Mouse (Mus musculus): Measurements from ENCODE around the gene Wdr46. TPM values are rescaled to one million over a fixed set of nuclear protein-coding genes. Genes with fewer than 3 reads are reported as not detected.

The Wdr46 gene
- total RNA-seq, 4 experiments from 2014 or later = 30.0 to 43.8 (median 35.1) TPM

DNA sequence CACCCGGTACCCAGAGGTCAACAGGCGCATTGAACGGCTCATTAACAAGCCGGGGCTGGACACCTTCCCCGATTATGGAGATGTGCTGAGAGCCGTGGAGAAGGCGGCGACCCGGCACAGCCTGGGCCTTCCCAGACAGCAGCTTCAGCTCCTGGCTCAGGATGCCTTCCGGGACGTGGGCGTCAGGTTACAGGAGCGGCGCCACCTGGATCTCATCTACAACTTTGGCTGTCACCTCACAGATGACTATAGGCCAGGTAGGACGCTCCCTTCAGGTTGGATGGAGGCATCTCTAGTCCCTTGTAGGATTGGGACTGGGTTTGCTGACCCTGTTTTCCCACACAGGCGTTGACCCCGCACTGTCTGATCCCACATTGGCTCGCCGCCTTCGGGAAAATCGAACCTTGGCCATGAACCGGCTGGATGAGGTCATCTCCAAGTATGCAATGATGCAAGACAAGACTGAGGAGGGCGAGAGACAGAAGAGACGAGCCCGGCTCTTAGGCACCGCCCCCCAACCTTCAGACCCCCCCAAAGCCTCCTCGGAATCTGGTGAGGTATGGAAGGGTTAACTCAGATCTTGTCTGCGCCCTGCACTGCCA, 28.5 kb upstream of the Wdr46 start:
- no peak for DNase-seq

DNA sequence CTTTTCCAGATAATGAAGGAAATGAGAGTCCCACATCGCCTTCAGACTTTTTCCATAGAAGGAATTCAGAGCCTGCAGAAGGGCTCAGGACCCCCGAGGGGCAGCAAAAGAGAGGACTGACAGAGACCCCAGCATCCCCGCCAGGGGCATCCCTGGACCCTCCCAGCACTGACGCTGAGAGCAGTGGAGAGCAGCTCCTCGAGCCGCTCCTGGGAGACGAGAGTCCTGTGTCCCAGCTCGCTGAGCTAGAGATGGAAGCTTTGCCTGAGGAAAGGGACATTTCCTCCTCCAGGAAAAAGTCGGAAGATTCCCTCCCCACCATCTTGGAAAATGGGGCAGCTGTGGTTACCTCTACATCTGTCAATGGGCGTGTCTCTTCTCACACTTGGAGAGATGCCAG, 27.2 kb upstream of the Wdr46 start:
- no peak for DNase-seq

DNA sequence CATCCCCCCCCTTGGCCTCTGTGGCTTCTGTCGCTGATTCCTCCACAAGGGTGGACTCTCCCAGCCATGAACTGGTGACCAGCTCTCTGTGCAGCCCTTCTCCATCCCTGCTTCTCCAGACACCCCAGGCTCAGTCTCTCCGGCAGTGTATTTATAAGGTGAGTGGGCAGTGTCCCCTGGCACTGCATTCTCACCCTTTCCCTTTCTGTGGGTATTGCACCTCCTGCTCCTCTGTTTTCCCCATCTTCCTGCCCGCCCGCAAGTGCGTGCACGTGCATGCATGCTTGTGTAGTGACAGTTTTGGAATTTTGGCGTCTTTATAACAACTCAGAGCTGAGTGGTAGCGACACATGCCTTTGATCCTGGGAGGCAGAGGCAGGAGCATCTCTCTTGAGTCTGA, 26.6 kb upstream of the Wdr46 start:
- no peak for DNase-seq

DNA sequence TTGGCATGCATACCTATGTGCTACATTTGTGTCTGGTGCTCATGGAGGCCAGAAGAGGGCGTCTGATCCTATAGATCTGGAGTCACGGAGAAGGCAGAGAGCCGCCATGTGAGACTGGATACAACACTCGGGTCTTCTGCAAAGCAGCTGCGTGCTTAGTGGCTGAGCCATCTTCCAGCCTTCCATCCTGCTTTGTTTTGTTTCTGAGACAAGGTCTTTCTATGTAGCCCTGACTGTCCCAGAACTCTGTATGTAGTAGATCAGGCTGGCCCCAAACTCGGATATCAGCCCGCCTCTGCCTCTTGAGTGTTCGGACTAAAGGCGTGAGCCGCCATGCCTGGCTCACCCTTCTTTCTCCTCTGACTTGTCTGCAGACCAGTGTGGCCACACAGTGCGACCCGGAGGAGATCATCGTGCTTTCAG, 25.5 kb upstream of the Wdr46 start:
- DNase-seq = no peak

DNA sequence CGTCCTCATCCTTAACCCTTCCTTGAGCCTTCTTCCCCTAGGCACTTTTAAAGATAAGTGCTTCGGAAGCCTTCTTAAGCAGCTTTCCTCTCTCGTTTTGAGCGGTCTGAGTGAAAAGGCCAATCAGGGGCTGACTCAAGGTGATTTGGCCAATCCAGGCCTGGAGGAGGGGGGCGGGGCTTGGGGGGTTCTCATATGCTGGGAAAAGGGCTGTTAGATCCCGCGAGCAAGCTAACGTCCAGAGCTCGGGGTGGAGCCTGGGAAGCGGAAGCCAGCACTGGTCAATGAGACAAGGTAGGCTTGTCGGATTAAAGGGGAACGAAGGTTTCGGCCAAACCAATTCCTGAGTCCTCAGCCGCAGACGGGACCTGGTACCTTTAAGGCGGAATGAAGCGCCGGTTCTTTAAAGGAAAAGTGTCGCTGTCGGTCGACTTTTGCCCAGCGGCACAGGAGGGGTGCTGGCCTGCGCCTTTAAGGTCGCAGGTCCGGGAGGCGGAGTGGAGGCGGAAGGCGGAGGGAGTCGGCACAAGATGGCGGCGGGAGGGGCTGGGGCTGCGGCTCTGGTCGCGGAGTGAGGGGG, 24.7 kb upstream of the Wdr46 start, which contains the start of the genes Tapbp and Zbtb22:
Gene Tapbp (plus strand): TSS at position 229 of the 580 bp plus-strand sequence.
Gene Zbtb22 (plus strand): TSS at position 234 of the 580 bp plus-strand sequence.
- DNase-seq = peak; percentile 97

DNA sequence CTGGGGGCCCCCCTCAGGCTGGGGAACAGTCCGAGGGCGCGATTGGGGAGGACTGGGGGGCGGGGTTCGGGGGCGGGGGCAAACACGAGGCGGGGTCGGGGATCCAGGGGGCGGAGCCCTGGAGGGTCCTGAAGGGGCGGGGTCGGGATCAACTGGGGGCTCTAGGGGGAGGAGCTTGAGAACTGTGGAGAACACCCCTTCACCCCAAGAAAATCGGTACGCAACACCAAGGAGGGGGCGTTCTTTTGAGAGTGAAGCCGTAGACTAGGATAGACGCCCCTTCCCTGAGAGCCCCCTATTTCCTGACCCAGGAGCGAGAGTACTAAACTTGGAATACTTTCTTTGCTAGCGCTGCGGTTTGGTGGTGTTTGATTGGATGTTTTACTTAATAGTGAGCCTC, 24.2 kb upstream of the Wdr46 start:
- no peak for DNase-seq

DNA sequence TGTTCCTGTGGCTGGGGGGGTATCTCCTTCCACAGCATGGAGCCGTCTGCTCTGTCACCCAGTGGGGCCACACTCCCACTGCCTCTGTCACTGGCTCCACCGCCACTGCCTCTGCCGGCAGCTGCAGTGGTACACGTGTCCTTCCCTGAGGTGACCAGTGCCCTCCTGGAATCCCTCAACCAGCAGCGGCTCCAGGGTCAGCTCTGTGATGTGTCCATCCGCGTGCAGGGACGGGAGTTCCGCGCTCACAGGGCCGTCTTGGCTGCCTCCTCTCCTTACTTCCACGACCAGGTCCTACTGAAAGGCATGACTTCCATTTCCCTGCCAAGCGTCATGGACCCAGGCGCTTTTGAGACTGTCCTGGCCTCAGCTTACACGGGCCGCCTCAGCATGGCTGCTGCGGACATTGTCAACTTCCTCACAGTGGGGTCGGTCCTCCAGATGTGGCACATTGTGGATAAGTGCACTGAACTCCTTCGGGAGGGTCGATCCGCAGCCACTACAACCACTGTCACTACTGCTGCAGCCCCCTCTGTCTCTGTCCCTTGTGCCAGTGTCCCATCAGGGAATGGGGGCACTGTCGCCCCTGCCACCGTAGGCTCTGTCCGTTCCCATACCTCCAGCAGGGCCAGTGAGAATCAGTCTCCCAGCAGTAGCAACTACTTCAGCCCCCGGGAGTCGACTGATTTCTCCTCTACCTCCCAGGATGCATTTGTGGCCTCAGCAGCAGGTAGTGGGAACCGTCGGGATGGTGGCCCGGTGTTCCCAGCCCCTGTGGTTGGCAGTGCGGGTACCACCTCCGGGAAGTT, 23.4 kb upstream of the Wdr46 start:
- DNase-seq = peak; percentile 55

DNA sequence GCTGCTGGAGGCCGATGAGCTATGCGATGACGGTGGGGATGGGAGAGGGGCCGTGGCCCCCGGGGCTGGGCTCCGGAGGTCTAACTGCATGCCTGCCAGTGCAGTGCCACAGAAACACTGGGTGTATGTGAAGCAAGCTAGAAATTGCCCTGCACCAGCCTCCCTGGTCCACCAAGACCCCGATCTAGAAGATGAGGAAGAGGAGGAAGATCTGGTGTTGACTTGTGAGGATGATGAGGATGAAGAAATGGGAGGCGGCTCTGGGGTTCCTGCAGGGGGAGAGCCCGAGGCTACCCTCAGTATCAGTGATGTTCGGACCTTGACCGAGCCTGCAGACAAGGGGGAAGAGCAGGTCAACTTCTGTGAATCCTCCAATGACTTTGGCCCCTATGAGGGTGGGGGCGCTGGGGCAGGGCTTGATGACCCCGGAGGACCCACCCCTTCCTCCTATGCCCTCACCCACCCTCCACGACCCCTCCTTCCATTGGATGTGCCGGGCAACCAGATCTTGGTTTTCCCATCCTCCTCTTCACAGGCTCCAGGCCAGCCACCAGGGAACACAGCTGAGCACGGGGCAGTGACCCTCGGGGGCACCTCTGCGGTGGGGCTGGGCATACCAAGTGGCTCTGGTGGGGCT, 22.7 kb upstream of the Wdr46 start:
- DNase-seq = no peak

DNA sequence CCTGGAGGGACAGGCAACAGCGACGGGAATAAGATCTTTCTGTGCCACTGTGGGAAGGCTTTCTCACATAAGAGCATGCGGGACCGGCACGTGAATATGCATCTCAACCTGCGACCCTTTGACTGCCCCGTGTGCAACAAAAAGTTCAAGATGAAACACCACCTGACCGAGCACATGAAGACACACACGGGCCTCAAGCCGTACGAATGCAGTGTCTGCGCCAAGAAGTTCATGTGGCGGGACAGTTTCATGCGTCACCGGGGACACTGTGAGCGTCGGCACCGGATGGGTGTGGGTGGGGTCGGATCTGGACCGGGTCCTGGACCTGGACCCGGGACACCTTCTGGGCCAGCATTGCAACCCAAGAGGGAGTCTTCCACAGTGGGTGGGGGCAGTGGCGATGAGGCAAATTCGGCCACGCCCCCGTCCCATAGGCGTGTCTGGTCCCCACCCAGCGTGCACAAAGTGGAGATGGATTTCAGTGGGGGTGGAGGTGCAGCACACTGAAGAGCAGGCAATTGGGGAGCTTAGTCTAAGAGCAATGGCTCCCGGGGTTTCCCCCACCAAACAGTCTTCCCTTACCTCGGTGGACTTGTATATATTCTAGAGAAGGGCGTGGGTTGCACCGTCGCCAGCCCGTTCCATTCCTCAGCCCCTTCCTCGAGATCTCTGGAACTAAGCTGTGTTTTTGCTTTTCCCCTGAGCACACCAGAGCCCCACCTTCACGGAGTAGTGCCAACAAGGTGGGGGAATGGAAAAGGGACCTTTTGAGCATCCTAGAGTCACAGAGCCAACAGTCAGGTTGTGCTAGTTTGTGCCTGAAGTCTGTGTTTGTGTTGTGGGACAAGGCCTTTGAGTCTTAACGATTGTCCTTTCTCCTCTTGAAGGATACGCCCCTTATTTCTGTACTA, 21.9 kb upstream of the Wdr46 start:
- DNase-seq = no peak

DNA sequence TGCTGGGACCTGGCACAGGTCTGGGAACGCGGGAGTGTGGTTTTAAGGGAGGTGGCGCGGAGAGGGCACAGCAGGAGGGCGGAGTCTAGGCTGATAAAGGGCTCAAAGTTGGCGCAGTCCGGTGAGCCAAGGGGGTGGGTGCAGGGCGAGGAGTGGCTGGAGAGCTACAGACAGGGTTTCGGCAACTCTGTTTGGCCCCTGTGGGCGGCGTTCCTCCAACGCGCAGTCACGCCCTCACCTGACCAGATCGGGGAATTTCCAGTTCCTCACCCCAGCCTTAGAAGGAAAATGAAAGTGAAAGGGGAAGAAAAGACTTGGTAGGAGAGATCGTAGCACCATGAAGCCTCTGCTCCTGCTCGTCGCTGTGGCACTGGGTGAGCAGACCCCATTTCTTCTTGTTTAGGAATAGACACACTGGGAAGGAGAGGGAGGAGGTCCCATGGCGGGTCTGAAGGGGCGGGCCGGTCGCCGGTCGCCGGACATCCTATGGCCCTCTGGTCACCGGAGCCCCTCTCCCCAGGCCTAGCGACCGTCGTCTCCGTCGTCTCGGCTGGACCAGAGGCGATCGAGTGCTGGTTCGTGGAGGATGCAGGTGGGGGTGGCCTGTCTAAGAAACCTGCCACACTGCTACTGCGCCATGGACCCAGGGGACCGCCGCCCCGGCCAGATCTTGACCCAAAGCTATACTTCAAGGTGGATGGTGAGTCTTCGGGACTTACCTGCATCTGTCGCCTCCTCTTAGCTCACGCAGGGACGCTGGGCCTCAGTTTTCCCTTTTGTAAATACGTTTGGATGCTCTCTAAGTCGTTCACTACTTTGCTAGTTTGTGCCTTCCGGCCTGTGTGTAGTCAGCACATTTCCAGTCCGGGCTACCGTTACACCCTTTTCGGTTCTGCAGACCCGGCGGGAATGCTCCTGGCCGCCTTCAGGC, 20.8 kb upstream of the Wdr46 start:
- peak; percentile 90 for DNase-seq

DNA sequence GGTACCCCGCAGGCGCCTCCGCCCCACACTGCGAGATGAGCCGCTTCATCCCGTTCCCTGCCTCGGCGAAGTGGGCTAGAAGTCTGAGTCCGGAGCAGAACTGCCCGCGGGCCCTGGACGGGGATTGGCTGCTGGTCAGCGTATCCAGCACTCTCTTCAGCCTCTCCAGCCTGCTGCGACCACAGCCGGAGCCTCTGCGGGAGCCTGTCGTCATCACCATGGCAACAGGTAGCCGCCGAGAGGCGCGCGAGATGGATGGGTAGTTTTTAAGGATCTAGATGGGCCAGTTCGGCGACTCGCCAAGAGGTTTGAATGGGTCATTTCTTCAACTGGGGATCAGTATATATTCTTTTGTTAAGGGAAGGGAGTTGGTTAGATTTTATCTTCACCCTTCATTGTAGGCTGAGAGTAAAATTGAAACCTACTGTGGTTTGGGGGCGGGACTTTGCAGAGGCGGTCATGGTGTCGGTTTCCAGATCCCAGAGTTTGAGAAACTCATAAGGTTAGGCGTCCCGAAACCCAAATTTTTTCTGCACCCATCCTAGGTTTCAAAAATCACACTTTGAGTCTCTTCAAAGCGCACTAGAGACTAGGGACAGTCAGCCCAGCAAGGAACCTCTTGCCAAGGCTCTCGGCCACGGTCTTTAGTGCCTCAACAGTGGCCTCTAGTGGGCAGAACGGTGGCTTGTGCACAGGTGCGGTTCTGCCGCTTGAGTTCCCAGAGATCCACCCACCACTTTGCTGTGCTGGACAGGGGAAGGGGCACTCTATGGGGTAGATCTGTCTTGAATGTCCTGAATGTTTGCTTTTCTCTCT, 20.0 kb upstream of the Wdr46 start:
- DNase-seq = peak; percentile 79

DNA sequence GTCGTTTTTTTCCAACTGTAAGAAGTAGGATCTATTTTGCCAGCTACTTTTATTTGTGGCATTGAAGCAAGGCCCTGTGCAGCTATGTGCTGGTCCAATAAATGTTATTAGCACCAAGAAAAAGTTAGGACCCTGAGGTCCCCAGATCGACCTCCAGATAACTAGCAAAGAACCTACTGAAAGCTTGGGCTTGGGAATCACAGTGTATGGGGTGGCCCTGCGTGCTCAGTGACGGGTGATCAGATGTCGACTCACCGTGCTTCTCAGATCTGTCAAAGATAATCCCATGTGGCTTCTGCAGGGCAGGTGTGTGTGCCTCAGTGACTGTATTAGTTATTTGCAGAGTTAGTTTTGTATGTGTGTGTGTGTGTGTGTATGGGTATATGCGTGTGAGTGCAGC, 19.1 kb upstream of the Wdr46 start:
- no peak for DNase-seq

DNA sequence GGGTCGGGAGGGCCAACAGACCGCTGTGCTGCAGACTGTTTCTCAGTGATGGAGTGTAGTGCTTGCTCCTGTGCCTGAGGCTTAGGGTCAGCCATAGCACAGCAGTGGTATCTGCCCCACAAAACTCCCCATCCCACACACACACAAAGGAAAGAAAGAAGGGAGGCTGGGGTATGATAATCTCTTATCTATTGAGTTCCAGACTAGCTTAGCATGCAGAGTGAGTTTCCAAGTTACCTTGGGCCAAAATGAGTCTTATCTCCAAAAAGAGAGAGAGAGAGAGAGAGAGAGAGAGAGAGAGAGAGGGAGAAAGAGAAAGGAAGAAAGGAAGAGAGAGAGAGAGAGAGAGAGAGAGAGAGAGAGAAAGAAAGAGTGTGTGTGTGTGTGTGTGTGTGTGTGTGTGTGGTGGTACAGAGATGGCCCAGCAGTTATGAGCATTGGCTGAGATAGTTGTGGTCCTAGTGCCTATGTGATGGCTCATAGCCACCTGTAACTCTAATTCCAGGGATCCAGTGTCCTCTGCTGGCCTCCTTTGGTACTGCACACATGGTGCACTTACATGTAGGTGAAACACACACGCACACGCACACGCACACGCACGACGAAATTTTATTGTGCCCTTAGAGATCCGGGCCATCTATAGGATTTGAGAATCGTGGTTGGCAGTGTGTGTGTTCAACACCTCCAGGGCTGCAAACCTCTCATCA, 15.7 kb upstream of the Wdr46 start:
- no peak for DNase-seq

DNA sequence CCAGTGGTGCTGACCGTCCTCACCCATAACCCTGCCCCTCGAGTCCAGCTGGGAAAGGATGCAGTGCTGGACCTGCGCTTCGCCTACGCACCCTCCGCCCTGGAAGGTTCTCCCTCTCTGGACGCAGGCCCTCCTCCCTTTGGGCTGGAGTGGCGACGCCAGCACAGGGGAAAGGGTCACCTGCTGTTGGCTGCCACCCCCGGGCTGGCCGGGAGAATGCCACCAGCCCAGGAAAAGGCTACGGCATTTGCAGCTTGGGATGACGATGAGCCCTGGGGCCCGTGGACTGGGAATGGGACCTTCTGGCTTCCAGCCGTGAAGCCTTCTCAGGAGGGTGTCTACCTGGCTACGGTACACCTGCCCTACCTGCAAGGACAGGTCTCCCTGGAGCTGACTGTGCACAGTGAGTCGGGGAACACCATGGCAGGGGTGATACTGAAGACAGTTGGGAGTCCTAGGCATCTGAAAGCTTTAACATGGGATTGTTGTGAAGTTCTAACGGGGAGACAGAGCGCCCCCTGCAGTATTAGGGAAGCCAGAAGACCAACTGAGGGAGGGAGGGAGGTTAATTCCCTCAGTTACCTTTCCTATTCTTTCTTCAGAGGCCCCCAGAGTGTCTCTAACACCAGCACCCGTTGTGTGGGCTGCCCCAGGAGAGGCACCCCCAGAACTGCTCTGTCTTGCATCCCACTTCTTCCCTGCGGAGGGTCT, 14.9 kb upstream of the Wdr46 start:
- DNase-seq = no peak

DNA sequence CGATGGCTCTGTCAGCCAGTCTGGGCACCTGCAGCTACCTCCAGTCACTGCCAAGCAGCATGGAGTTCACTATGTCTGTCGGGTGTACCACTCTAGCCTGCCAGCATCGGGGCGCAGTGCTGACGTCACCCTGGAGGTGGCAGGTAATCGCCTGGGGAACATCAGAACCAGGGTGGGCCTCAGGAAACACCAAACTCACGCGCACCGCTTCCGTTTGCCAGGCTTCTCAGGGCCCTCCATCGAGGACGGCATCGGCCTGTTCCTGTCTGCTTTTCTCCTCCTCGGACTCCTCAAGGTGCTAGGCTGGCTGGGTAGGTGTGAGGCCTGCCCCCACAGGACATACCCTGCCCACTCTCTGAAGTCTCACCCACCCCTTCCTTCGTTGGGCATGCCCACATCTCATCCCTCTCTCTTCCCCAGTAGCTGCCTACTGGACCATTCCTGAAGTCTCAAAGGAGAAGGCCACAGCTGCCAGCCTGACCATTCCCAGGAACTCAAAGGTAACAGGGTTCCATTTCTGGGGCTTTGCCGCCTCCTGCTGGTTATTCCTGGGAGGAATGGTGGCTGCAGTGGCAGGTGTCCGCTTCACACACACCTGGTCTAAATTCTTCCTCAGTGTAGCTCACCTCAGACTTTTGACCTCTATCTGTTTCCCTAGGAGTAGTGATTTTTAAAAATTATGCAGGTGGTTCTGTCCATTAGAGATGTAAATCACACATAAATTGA, 14.1 kb upstream of the Wdr46 start:
- no peak for DNase-seq

DNA sequence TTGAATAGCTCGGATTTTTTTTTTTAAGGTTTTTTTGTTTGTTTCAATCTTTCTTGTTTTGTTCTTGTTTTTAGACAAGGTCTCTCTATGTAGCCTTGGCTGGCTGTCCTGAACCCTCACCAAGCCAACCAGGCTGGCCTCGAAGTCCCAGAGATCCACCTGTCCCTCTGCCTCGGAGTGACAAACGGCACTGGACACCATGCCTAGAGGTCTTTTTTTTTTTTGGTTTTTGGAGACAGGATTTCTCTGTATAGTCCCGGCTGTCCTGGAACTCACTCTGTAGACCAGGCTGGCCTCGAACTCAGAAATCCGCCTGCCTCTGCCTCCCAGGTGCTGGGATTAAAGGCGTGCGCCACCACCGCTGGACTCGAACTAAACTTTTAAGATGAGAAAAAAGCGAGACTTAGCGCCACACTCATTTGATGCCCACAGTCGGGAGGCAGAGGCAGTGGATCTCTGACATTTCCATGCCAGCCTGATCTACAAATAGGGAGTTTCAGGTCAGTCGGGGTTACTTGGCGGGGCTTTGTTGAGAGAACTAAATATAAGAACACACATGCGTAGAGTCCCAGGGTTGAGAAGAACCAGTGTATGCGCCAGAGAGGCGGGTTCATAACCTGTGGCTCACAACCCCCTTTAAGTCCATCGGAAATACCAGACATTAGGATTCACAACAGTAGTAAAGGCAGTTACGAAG, 12.1 kb upstream of the Wdr46 start:
- DNase-seq = no peak
